ENCODE assay signal across 27 mouse cellular contexts in genomic region chr9:44512717-44513003, GRCm38 (mm10). TPM values are rescaled to one million over a fixed set of nuclear protein-coding genes. Genes with fewer than 3 reads are reported as not detected.
A peak's percentile ranks its signal among the peaks of the same experiment; 100 is the strongest.
DNase-seq lines count a peak whose midpoint lies in the region; ATAC-seq and TF ChIP-seq lines count a peak whose summit lies in the region.
"Had no signal": no experiment of that assay in that cellular context is flagged by ENCODE, and none has a peak within 500 bp of the region (broad histone marks: within the 10 kb centered on the region; RNA-seq: fewer than 3 reads in every experiment).

No protein-coding gene starts in this region.

- peaks cover 5% of the 10 kb centered on the region for H3K36me3 ChIP-seq in heart, embryonic 16.5 days (ENCODE audit: control insufficient read depth, insufficient read depth)
- H3K36me3 ChIP-seq in liver, postnatal 0 days (replicated peaks; ENCODE audit: insufficient read depth, low read length): no peaks in the 10 kb centered on the region
- peaks cover 17% of the 10 kb centered on the region for H3K36me3 ChIP-seq in liver, embryonic 12.5 days
- H3K36me3 ChIP-seq in embryonic facial prominence, embryonic 14.5 days (ENCODE audit: control insufficient read depth, insufficient read depth, low read length): peaks cover 18% of the 10 kb centered on the region
- no peaks in the 10 kb centered on the region for H3K36me3 ChIP-seq in macrophage (ENCODE audit: inconsistent target)
- H3K36me3 ChIP-seq in hindbrain, embryonic 11.5 days (ENCODE audit: control insufficient read depth, insufficient read depth, low read length): no peaks in the 10 kb centered on the region

- no peak for TF ChIP-seq CTCF in liver, postnatal 0 days (IDR thresholded peaks at IDR 0.05; ENCODE audit: low read depth)

- H3K4me3 ChIP-seq in heart, embryonic 16.5 days (ENCODE audit: low read length): no peak overlapping the region
- no peak overlapping the region for H3K4me3 ChIP-seq in liver, postnatal 0 days (ENCODE audit: low read depth, low read length)
- no peak overlapping the region for H3K4me3 ChIP-seq in liver, embryonic 12.5 days
- no peak overlapping the region for H3K4me3 ChIP-seq in embryonic facial prominence, embryonic 14.5 days (ENCODE audit: low read depth, low read length)
- H3K4me3 ChIP-seq in macrophage (ENCODE audit: inconsistent target): no peak overlapping the region
- H3K4me3 ChIP-seq in hindbrain, embryonic 11.5 days (ENCODE audit: low read depth, low read length): no peak overlapping the region
- H3K4me3 ChIP-seq: heart, embryonic 12.5 days; hindbrain, embryonic 15.5 days; left cerebral cortex, adult 2 months; midbrain, embryonic 13.5 days had no signal

- no peak overlapping the region for H3K4me2 ChIP-seq in heart, embryonic 16.5 days (ENCODE audit: low read depth, low read length)
- no peak overlapping the region for H3K4me2 ChIP-seq in liver, postnatal 0 days (ENCODE audit: low read depth, low read length)
- no peak overlapping the region for H3K4me2 ChIP-seq in liver, embryonic 12.5 days
- H3K4me2 ChIP-seq in embryonic facial prominence, embryonic 14.5 days (ENCODE audit: low read depth, low read length): no peak overlapping the region
- no peak overlapping the region for H3K4me2 ChIP-seq in hindbrain, embryonic 11.5 days (replicated peaks; ENCODE audit: low read depth, low read length)
- H3K4me2 ChIP-seq: heart, embryonic 12.5 days; hindbrain, embryonic 15.5 days; midbrain, embryonic 13.5 days had no signal

- no peak overlapping the region for H3K9ac ChIP-seq in heart, embryonic 16.5 days (ENCODE audit: low read length)
- H3K9ac ChIP-seq in liver, postnatal 0 days (replicated peaks): no peak overlapping the region; the same call in 1 of the 2 replicates
- no peak overlapping the region for H3K9ac ChIP-seq in liver, embryonic 12.5 days
- no peak overlapping the region for H3K9ac ChIP-seq in embryonic facial prominence, embryonic 14.5 days (ENCODE audit: low read depth, low read length)
- no peak overlapping the region for H3K9ac ChIP-seq in hindbrain, embryonic 11.5 days (ENCODE audit: low read depth, low read length)
- H3K9ac ChIP-seq: forebrain, postnatal 0 days; heart, embryonic 12.5 days; hindbrain, embryonic 15.5 days; midbrain, embryonic 13.5 days had no signal

- 86% methylated on average over 3 of the region's 3 CpGs for WGBS in heart, embryonic 16.5 days
- 91% methylated on average over 3 of the region's 3 CpGs for WGBS in liver, postnatal 0 days (ENCODE audit: insufficient replicate concordance)
- WGBS in liver, embryonic 12.5 days (ENCODE audit: insufficient replicate concordance): 86% methylated on average over 3 of the region's 3 CpGs
- 54% methylated on average over 3 of the region's 3 CpGs for WGBS in embryonic facial prominence, embryonic 14.5 days
- WGBS in macrophage (ENCODE audit: missing documents): 90% methylated on average over 3 of the region's 3 CpGs
- 89% methylated on average over 3 of the region's 3 CpGs for WGBS in hindbrain, embryonic 11.5 days

- H3K27ac ChIP-seq in heart, embryonic 16.5 days (ENCODE audit: low read length): peak overlapping the region; percentile 63
- H3K27ac ChIP-seq in liver, postnatal 0 days (ENCODE audit: low read depth): peak overlapping the region; percentile 44
- H3K27ac ChIP-seq in liver, embryonic 12.5 days: no peak overlapping the region
- H3K27ac ChIP-seq in embryonic facial prominence, embryonic 14.5 days (replicated peaks; ENCODE audit: low read depth, low read length): peak overlapping the region; percentile 77; the same call in 1 of the 2 replicates
- peak overlapping the region; percentile 47 for H3K27ac ChIP-seq in macrophage
- H3K27ac ChIP-seq in hindbrain, embryonic 11.5 days (ENCODE audit: low read depth, low read length): no peak overlapping the region
- H3K27ac ChIP-seq: left cerebral cortex, adult 2 months; midbrain, embryonic 13.5 days had no signal

- no peak for TF ChIP-seq EP300 in liver, postnatal 0 days (IDR thresholded peaks at IDR 0.05; ENCODE audit: low read depth)

- DNase-seq in heart, postnatal 4 days: no peak
- no peak for DNase-seq in liver, postnatal 0 days
- no peak for DNase-seq in embryonic facial prominence, embryonic 14.5 days (ENCODE audit: low spot score)
- no peak for DNase-seq in hindbrain, embryonic 11.5 days (ENCODE audit: low spot score)
- DNase-seq: cerebellum, adult 8-10 months; embryo, embryonic 11 days; forebrain, postnatal 0 days; gastrocnemius, postnatal 36 days; lung, postnatal 10 days had no signal

- H3K4me1 ChIP-seq in heart, embryonic 16.5 days (ENCODE audit: control insufficient read depth, insufficient read depth, low read length): peaks cover 42% of the 10 kb centered on the region
- peaks cover 51% of the 10 kb centered on the region for H3K4me1 ChIP-seq in liver, postnatal 0 days (ENCODE audit: insufficient read depth)
- peaks cover 58% of the 10 kb centered on the region for H3K4me1 ChIP-seq in liver, embryonic 12.5 days
- H3K4me1 ChIP-seq in embryonic facial prominence, embryonic 14.5 days (ENCODE audit: control insufficient read depth, insufficient read depth, low read length): peaks cover 41% of the 10 kb centered on the region
- H3K4me1 ChIP-seq in hindbrain, embryonic 11.5 days (replicated peaks; ENCODE audit: control insufficient read depth, insufficient read depth, low read length): 0 out of 2 replicates have a peak, but pooled peaks cover 3% of the 10 kb centered on the region

- no peaks in the 10 kb centered on the region for H3K9me3 ChIP-seq in heart, embryonic 16.5 days (replicated peaks; ENCODE audit: control insufficient read depth, low read length)
- no peaks in the 10 kb centered on the region for H3K9me3 ChIP-seq in liver, postnatal 0 days (ENCODE audit: low read length)
- H3K9me3 ChIP-seq in liver, embryonic 12.5 days (replicated peaks): no peaks in the 10 kb centered on the region
- H3K9me3 ChIP-seq in embryonic facial prominence, embryonic 14.5 days (ENCODE audit: control insufficient read depth, low read length): no peaks in the 10 kb centered on the region
- H3K9me3 ChIP-seq in hindbrain, embryonic 11.5 days (ENCODE audit: control insufficient read depth, low read length): no peaks in the 10 kb centered on the region
- H3K9me3 ChIP-seq: heart, embryonic 12.5 days; hindbrain, embryonic 15.5 days; midbrain, embryonic 13.5 days had no signal

- no peaks in the 10 kb centered on the region for H3K79me2 ChIP-seq in macrophage (ENCODE audit: inconsistent target)

- ATAC-seq in heart, embryonic 16.5 days (replicated peaks; ENCODE audit: extremely low read depth, insufficient read depth, low FRiP score): no peak
- ATAC-seq in liver, postnatal 0 days: no peak
- no peak for ATAC-seq in liver, embryonic 12.5 days
- ATAC-seq in embryonic facial prominence, embryonic 14.5 days (ENCODE audit: low read depth): no peak
- ATAC-seq in hindbrain, embryonic 11.5 days (ENCODE audit: low FRiP score): no peak
- ATAC-seq in granulocyte monocyte progenitor cell, adult 5-6 weeks (replicated peaks; ENCODE audit: poor library complexity, severe bottlenecking): no peak
- ATAC-seq: activated CD4-positive, CD25-positive, alpha-beta regulatory T cell, adult 4 months; forebrain, postnatal 0 days; midbrain, embryonic 13.5 days had no signal

- no peaks in the 10 kb centered on the region for H3K27me3 ChIP-seq in heart, embryonic 16.5 days (ENCODE audit: control insufficient read depth, insufficient read depth, low read length)
- H3K27me3 ChIP-seq in liver, postnatal 0 days (ENCODE audit: insufficient read depth, low read length): no peaks in the 10 kb centered on the region
- 0 out of 2 replicates have a peak, but pooled peaks cover 4% of the 10 kb centered on the region for H3K27me3 ChIP-seq in liver, embryonic 12.5 days (replicated peaks)
- H3K27me3 ChIP-seq in embryonic facial prominence, embryonic 14.5 days (replicated peaks; ENCODE audit: control insufficient read depth, insufficient read depth, low read length): no peaks in the 10 kb centered on the region
- no peaks in the 10 kb centered on the region for H3K27me3 ChIP-seq in hindbrain, embryonic 11.5 days (ENCODE audit: control insufficient read depth, insufficient read depth, low read length)
- H3K27me3 ChIP-seq: heart, embryonic 12.5 days; hindbrain, embryonic 15.5 days had no signal

RNA-seq across cellular contexts. Expression of gene Bcl9l, which starts 30.0 kb away (rescaled TPM):
- 11.1 and 11.3 TPM in 2 replicates for polyA plus RNA-seq in heart, embryonic 16.5 days (2015; fragmentation: Nextera tagmentation; extraction: Ambion mirVana)
- 10 to 100 TPM; 56.8 to 64.0 TPM for total RNA-seq in heart, postnatal 4 days (2021)
- 2.0 and 2.2 TPM in 2 replicates for polyA plus RNA-seq in liver, postnatal 0 days (2015; fragmentation: Nextera tagmentation; extraction: Ambion mirVana)
- 2.5 and 2.7 TPM in 2 replicates for polyA plus RNA-seq in liver, embryonic 12.5 days (2016; fragmentation: Nextera tagmentation; extraction: Ambion mirVana)
- polyA plus RNA-seq in embryonic facial prominence, embryonic 14.5 days (2014; fragmentation: Nextera tagmentation; extraction: Ambion mirVana): 16.9 and 18.7 TPM in 2 replicates
- total RNA-seq in macrophage (2018; cell fraction: chromatin; rRNA removed): 10 to 100 TPM in 16 of 26 experiments, 1 to 10 TPM in 8, under 1 TPM in 2; 0.56 to 30.1 (median 12.5) TPM
- 10 to 100 TPM in 11 of 26 experiments, 1 to 10 TPM in 15; 3.7 to 16.4 (median 9.2) TPM for total RNA-seq in macrophage (2018; cell fraction: cytosol; rRNA removed)
- total RNA-seq in macrophage (2018; cell fraction: nucleus; rRNA removed): 10 to 100 TPM in 16 of 26 experiments, 1 to 10 TPM in 10; 3.5 to 23.9 (median 13.3) TPM
- 5.3 to 6.6 TPM (median 6.0 TPM) in 3 replicates for polyA plus RNA-seq in macrophage (2018)
- polyA plus RNA-seq in hindbrain, embryonic 11.5 days (2014; fragmentation: Nextera tagmentation; extraction: Ambion mirVana): 8.6 and 10.1 TPM in 2 replicates
- total RNA-seq in granulocyte monocyte progenitor cell, adult 5-6 weeks (2014; fragmentation: Nextera tagmentation): 8.7 and 13.0 TPM in 2 replicates
- total RNA-seq in granulocyte monocyte progenitor cell, adult 5-6 weeks (2017): 1.6 and 2.6 TPM in 2 replicates

RNA-seq across cellular contexts. Expression of gene Cxcr5, which starts 49.0 kb away (rescaled TPM):
- 0.17 and 0.35 TPM in 2 replicates for polyA plus RNA-seq in heart, embryonic 16.5 days (2015; fragmentation: Nextera tagmentation; extraction: Ambion mirVana)
- under 1 TPM; 0.14 to 0.29 TPM for total RNA-seq in heart, postnatal 4 days (2021)
- 0.32 and 0.55 TPM in 2 replicates for polyA plus RNA-seq in liver, postnatal 0 days (2015; fragmentation: Nextera tagmentation; extraction: Ambion mirVana)
- polyA plus RNA-seq in liver, embryonic 12.5 days (2016; fragmentation: Nextera tagmentation; extraction: Ambion mirVana): 0.05 TPM in 1 of 2 replicates, not detected in the other
- 0.13 and 0.35 TPM in 2 replicates for polyA plus RNA-seq in embryonic facial prominence, embryonic 14.5 days (2014; fragmentation: Nextera tagmentation; extraction: Ambion mirVana)
- not detected for total RNA-seq in macrophage (2018; cell fraction: chromatin; rRNA removed)
- under 1 TPM in 13 of 26 experiments, not detected in 13; 0.03 to 0.39 (median 0.07) TPM for total RNA-seq in macrophage (2018; cell fraction: cytosol; rRNA removed)
- total RNA-seq in macrophage (2018; cell fraction: nucleus; rRNA removed): under 1 TPM in 3 of 26 experiments, not detected in 23; 0.17 to 0.29 (median 0.21) TPM
- 0.09 TPM in 1 of 3 replicates, not detected in the others for polyA plus RNA-seq in macrophage (2018)
- polyA plus RNA-seq in hindbrain, embryonic 11.5 days (2014; fragmentation: Nextera tagmentation; extraction: Ambion mirVana): 0.11 and 0.48 TPM in 2 replicates
- total RNA-seq in granulocyte monocyte progenitor cell, adult 5-6 weeks (2014; fragmentation: Nextera tagmentation): not detected in 2 replicates
- not detected in 2 replicates for total RNA-seq in granulocyte monocyte progenitor cell, adult 5-6 weeks (2017)
- total RNA-seq: forebrain, postnatal 0 days; gastrocnemius, postnatal 36 days; layer of hippocampus, adult 8-10 months; left cerebral cortex, adult 2 months; megakaryocyte, adult 5-6 weeks had no signal
- polyA plus RNA-seq: C2C12; forebrain, postnatal 0 days; heart, embryonic 12.5 days; hindbrain, embryonic 15.5 days; liver, embryonic 16.5 days; midbrain, embryonic 13.5 days had no signal

RNA-seq across cellular contexts. Expression of gene Upk2, which starts 57.9 kb away (rescaled TPM):
- 0.50 TPM in 1 of 2 replicates, not detected in the other for polyA plus RNA-seq in heart, embryonic 16.5 days (2015; fragmentation: Nextera tagmentation; extraction: Ambion mirVana)
- total RNA-seq in heart, postnatal 4 days (2021): not detected
- polyA plus RNA-seq in liver, postnatal 0 days (2015; fragmentation: Nextera tagmentation; extraction: Ambion mirVana): not detected in 2 replicates
- polyA plus RNA-seq in liver, embryonic 12.5 days (2016; fragmentation: Nextera tagmentation; extraction: Ambion mirVana): not detected in 2 replicates
- polyA plus RNA-seq in embryonic facial prominence, embryonic 14.5 days (2014; fragmentation: Nextera tagmentation; extraction: Ambion mirVana): 1.7 and 2.3 TPM in 2 replicates
- not detected for total RNA-seq in macrophage (2018; cell fraction: chromatin; rRNA removed)
- total RNA-seq in macrophage (2018; cell fraction: cytosol; rRNA removed): not detected
- not detected for total RNA-seq in macrophage (2018; cell fraction: nucleus; rRNA removed)
- not detected in 3 replicates for polyA plus RNA-seq in macrophage (2018)
- polyA plus RNA-seq in hindbrain, embryonic 11.5 days (2014; fragmentation: Nextera tagmentation; extraction: Ambion mirVana): 0.83 TPM in 1 of 2 replicates, not detected in the other
- total RNA-seq in granulocyte monocyte progenitor cell, adult 5-6 weeks (2014; fragmentation: Nextera tagmentation): not detected in 2 replicates
- total RNA-seq in granulocyte monocyte progenitor cell, adult 5-6 weeks (2017): not detected in 2 replicates
- total RNA-seq: adrenal gland, postnatal 10 days; forebrain, postnatal 0 days; gastrocnemius, postnatal 36 days; heart, postnatal 25 days; layer of hippocampus, adult 8-10 months; left cerebral cortex, adult 2 months; megakaryocyte, adult 5-6 weeks; monocyte, adult 5-6 weeks; neutrophil, adult 5-6 weeks had no signal
- polyA plus RNA-seq: activated CD4-positive, CD25-positive, alpha-beta regulatory T cell, adult 4 months; forebrain, embryonic 11.5 days; forebrain, postnatal 0 days; hindbrain, embryonic 15.5 days; liver, embryonic 16.5 days; midbrain, embryonic 13.5 days had no signal

Comparison
In these comparisons a context has a peak if more than half of its experiments do, and no peak if none do; other contexts are left out.
1. H3K27ac ChIP-seq: peak in heart, embryonic 16.5 days (single experiment), liver, postnatal 0 days (single experiment), embryonic facial prominence, embryonic 14.5 days (single experiment) and macrophage (single experiment); none in liver, embryonic 12.5 days (single experiment) and hindbrain, embryonic 11.5 days (single experiment).